Mouse (Mus musculus) c-Kit-positive CD71-negative TER-119-negative erythroid progenitor cells, embryonic 14.5 days (primary cell): ENCODE results near the gene Ninj2.

Experiments used
- DNase-seq: peaks from one replicate; pipeline ENCODE4 v3.0.0-alpha.2; 2013; ENCODE audit warnings: low read depth

Gene Ninj2

DNA sequence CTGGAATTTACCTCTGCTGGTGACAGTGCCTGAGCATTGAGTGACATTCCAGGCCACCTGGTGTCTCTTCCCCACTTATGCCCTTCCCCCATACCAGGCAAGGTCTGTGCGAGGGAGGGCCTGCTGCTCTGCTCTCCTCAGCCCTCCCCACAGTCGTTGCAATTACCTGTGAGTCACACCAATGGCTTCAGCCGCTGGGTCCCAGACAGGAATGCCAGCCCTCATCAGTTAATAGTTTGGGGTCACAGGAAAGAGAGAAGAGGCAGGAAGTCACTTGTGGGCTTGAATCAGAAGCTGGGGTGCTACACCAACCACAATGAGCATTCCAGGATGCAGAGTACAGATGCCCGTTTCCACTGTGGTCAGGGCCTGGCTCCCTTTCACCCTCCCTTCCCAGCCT is 41.6 kb downstream of the Ninj2 start:
- DNase-seq: no peak

DNA sequence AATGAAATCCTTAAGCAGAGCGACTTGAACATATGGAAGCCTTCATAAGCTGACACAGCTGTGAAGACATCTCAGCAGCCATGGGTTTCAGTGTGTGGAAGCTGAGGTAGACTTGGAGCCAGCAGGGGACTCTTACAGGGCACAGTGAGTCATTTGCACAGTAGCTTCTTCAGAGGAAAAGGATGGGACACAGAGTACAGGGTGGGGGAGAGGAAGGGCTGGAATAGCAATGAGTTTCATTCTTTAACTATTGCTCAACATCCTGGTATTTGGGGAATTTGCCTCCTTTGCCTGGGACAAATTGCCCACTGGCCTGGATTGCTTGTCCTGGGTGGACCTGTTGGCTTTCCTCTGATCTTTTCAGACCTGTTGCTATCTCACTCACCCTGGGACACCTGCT is 52.3 kb downstream of the Ninj2 start:
- DNase-seq: no peak

DNA sequence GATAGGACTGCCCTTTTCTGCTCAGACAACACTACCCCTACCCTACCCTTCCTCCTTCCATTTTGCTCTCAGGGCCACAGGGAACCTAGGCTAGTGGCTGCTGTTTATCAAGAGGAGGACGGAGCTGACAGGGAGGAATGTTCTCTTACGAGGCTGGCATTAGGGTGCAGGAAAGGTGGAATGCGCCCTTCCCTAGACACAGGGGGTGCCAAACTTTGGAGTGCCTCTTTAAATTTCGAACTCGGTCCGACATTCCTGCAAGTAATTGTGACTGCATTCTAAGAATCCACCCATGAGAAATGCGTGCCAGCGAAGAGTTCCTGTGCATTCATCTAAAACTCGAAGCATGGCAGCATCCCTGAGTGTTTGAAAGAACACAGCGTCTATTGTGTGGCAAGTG is 53.5 kb downstream of the Ninj2 start:
- no peak for DNase-seq

DNA sequence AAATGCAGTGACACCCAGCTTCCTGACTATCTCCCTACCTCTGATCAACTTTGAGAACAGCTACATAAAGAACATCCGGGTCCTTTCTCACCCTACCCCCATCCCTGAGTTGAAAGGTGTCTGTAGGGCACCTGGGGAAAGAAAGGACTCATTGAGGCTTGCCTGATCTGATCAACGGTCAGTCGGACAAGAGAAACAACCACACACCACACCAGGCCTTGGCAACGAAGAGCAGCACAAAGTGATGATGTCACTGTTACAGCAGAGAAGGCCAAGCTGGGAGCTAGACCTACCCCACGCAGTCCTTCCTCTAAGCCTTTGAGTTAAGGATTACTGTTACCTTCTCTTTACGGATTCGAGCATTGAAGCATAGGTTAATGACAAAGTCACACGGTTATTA is 54.3 kb downstream of the Ninj2 start:
- no peak for DNase-seq

DNA sequence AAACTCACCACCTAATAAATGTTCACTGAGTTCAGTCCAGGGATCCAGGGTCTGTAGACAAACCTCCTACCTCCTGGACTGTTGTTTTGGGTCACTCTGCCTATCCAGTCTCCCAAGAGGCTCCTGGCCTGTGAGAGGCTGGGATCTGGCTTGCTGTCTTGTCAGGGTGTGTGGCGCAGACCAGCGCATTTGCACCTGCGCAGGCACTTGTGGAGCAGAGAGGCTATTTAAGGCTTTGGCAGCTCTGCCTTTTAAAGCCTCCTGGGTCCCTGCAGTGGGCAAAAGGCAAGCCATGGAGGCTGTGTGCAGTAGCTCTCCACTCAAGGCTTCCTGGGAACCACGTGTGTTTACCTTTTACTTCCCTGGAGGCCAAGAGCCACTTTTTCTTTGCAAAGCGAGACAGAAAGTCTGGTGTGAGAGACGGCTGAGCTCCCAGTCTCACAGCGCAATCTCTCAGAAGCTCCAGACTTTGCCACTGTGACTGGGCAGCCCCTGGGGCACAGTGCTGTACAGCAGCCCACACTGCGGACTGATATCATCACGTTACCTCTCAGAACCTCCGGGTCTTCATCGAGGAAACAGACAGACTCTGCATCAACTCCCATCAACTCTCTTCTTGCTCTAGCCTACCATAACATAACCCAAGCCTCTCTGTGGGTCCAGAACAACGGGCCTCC is 55.7 kb downstream of the Ninj2 start:
- DNase-seq: no peak

DNA sequence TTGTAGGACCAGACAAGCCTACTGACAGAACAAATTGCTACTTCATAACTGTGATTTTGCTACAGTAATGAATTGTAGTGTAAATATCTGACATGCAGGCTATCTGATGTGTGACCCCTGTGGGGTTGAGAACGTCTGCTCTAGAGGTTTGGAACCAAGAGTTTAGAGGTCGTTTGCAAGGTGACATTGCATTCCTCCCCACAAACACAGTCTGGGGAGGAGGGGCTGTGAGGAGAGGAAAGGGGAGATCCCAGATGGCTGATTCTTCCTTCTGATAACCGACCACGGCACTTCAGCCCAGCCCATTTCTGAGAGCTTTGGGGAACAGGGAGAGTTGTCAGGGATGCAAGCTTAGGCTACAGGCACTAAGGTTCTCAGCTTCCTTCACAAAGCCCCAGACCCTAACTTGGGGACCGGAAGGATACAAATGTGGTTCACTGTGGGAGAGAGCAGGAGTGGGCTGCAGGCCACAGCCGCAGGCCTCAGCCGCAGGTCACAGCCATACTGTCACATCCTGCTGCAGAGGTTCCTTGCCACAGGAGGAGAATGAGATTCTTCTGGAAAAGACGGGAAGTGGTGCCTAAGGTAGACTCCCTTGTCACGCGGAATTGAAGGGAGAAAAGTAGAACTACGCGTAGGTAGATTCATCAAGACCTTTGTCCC is 56.4 kb downstream of the Ninj2 start:
- no peak for DNase-seq

DNA sequence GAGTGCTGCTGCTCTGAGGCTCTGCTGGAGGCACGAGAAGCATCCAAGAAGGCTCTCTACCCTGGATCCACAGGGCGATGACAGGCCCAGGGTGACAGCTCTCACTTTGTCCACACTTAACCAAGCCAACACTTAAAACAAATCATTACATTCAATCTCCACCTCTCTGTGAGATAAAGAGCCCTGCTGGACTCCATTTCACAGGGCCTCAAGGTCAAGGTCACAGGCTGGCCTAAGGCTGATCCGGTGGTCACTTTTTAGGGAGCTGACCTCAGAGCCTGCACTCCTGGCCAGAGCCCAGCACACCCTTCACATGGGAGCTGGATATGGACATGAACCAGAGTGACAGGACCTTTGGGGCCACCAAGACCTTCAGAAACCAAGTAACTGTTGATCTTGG is 57.1 kb downstream of the Ninj2 start:
- no peak for DNase-seq

DNA sequence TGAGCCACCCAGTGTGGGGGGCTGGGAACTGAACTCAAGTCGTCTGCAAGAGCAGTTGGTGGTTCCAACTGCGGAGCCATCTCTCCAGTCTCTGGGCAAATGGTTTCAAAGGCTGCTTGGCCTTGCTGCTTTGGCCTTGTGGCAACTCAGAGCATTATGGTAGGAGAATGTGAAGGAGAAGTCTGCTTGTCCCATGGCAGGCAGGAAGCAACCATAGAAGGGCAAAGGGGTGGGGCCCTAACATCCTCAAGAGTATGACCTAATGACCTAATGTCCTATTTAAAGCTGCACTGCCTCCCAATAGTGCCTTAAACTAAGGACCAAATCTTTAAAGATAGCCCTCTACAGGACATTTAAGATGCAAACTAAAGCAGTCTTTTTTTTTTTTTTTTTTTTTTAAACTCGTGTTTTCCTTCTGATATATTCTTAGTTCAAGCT is 58.5 kb downstream of the Ninj2 start:
- DNase-seq: no peak

DNA sequence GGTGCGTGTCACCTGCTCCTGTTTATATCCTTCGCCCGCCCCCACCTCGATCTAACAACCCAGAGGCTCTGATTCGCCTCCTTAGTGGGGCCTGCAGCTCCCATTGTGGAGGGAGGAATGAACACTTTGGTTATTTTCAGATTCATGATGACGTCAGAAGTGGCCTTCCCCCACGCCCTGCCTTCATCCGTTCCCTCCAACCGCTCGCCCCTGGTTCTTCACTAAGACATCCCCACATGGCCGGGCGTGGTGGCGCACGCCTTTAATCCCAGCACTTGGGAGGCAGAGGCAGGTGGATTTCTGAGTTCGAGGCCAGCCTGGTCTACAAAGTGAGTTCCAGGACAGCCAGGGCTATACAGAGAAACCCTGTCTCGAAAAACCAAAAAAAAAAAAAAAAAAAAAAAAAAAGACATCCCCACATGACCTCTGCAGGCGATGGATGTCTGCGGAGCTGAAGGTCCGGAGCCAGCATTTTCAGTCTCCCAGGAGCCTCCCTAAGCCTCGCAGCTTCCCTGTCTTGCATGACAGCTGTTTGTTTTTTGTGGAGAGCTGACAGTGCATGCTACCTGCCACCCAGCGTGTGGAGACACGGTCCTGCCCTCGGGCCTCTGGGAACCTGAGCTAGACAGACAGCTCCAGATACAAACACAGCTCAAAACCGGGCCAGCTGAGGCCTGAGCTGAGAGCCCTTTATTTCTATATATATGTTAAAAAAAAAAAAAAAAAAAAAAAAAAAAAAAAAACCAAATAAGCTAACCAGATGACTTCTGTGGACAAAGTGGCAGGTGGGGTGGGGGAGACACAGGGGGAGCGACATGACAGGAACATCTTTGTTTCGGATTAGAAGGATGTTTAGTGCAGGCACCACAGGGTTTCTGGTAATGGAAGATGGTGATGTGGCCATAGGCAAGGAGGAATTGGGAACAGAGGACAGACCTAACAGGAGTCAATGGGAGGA is 59.9 kb downstream of the Ninj2 start:
- DNase-seq: no peak

DNA sequence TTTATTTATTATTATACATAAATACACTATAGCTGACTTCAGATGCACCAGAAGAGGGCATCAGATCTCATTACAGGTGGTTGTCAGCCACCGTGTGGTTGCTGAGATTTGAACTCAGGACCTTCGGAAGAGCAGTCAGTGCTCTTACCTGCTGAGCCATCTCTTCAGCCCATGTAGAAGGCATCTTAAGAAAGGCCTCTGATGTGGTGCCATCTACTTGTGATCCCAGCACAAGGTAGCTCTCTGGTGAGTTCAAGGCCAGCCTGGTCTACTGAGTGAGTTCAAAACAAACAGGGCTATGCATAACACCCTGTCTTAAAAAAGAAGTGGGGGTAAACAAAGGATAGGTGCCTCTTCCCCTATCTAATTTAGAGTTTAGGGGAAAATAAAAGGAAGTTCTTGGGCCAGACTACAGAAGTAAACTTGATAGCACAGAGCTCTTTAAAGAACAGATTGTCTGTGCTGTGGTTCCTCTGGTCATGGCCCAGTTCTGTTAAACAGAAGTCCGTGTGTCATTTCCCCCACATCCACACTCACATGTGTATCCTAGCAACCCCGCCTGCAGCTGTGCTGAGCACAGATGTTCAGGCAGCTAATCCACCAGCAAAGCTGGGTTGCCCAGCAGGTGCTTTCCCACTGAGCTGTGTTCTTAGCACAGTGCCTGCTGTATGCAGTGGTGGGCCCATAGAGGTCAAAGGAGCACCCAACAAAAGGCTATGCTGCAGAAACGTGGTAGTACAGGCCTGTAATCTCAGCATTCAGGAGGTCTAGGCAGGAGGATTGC is 61.6 kb downstream of the Ninj2 start:
- no peak for DNase-seq

DNA sequence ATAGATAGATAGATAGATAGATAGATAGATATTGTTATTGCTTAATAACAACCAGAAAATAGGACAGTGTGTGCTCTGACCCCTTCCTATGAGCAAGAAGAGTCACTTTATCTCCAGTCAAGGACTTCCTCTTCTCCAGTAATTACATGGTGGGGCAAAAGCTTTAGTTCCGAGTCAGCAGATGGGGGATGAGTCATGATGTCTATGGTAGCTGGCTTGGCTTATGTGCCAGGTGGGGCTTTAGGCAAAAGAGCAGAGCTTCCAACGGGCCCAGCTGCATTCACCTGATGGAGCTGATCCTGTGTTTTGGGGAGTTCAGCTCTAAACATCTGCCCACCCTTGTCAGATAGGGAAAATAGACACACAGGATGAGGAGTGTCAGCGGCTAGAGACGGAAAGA is 62.4 kb downstream of the Ninj2 start:
- DNase-seq: no peak

DNA sequence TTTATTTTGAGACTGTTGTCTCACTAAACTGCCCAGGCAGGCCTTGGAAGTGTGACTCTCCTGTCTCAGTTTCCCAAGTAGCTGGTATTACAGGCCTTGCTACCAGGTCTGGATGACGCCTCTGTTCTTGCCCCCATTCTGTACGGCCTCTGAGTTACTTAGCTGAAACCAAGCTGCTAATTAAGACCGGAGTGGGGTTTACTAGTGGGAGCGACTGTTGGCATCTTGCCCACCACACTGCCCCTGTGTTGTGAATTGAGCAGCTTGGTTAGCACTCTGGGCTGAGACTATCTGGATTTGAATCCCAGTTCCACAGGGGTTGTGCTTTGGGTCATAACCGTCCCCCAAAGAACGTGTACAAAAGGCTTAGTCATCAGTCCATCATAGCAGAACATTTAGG is 64.3 kb downstream of the Ninj2 start:
- no peak for DNase-seq

DNA sequence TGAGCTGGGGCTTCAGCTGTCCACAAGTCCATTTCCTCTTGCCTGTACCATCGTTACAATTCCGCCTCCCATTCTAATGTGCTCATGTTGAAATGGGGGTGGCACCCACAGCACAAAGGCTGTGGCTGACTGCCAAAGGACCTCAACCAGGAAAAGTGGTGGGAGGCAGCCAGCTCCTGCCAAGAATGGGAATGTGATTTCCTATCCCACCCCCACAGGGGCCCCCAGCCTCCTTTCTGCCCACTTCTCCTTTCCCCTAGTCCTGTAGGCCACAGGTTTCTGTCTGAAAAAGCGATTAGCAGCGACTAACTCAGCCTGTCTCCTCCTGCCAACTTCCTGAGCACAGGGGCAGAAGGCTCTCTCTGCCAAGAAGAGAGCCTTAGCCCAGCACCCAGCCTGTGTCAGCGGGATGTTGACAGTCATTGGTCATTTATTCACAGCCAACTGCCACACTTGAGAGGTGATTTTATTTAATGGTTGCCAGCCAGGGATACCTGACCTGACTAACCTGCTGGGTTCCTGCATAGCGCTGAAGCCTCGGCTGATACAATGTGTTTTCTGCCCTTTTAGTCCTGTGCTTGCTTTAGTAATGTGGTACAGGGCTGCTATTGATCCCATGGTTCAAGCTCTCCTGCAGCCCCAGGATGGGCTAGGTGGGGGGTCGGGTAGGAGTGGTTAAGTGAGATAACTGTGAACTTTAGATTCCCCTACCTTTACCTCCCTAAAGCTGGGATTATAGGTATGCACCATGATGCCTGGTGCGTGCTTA is 66.2 kb downstream of the Ninj2 start:
- no peak for DNase-seq

DNA sequence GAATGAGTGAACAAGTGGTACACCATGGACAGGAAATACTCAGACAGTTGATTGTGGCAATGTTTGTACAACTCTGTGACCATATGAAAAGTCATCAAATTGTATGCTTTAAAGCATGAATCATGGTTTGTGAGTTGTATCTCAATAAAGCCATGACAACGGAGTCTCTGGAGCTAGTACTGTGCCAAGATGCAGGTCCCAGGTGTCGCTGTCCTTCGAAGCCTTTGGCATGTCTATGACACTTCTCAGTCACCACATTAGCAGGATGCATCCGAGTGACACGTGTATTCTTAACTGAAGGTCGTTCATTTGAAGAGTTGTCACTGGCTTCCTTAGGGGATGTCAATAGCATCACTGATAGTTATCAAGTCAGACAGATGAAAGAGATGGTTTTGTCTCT is 69.8 kb downstream of the Ninj2 start:
- no peak for DNase-seq

DNA sequence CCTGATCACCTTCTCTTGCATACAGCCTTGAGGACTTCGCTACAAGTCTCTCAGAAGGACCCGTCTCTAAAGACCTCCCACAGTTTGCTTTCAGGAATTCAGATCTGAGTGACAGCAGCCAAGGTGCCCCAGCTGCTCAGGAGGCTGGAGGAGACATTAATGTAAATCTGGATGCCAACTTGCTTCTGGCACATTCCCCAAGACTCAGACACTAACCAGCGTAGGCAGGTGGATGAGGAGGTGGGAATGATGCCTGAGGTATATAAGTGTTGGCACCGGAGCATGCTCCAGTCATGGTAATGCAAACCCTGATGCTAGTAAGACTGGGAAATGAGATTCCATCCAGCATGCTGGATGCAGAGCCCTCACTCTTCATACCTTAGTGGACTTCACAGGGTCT is 71.6 kb downstream of the Ninj2 start:
- DNase-seq: no peak

DNA sequence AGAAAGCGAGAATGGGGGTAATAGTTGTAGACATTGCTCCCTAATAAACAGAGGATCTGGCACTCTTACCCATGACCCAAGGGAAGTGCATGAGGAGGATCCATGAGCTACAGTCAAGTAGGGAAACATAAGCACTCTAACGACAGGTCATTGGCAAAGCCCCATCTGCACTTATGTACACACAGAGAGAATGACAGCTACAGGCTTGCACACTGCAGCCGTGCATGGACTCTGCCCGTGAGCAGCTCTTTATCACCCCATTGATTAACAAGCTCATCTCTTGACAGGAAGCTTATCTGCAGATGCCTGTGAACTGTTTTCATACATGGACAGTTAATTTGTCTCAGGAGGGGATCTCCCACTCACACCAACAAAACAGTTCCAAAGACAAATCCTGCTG is 74.4 kb downstream of the Ninj2 start:
- DNase-seq: no peak

DNA sequence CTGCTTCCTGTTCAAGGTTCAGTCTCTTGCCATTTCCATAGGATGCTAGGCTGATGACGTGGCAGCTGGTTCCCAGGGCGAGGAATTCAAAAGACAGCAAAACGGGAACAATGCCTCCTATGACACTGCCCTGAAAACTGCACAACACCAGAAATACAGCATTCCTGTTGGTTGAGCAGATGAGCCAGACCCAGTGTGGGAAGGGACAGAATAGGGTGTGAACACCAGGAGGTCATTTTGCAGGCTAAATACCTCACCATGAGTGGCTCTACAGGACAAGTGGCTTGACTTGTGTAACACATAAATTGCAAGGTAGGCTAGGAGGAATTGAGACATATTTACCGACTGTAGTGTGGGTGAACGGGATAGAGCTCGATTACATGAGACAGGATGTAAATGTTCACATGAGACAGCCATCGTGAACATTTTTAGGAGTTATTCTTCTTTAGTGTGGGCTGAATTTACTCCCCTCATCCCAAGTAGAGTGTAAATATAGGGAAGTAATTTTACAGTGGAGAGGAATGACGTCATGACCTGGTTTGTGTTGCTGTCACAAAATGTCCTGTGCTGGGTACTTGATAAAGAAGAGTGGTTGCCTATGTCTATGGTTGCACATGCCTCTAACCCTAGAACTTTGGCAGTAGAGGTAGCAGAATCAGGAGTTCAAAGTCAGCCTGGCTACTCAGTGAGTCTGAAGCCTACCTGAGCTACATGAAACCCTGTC is 79.3 kb downstream of the Ninj2 start:
- no peak for DNase-seq

DNA sequence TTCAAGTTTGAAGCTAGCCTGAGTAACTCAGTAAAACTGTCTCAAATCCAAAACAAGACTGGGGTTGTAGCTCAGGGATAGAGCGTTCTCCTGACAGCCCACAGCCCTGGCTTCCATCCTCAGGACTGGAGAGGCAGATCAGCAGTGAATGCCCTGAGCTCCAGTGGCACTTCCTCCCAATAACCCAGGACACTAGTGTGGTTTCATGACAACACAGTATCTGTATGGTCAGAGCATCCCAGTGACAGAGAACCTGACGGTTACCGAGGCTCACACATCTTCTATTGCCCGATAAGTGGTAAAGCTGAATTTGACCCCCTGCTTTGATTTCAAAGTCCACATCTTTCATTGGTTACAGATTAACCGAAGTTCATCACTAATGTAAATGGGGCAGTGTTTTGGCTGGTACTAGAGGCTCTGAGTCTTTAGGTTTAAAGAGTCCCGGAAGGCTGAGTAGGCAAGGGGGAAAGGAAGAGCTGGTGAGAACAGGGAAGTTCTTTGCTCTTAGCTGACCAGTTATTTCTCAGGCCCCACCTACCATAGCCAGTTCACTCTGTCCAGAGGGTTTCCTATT is 81.0 kb downstream of the Ninj2 start:
- DNase-seq: no peak

DNA sequence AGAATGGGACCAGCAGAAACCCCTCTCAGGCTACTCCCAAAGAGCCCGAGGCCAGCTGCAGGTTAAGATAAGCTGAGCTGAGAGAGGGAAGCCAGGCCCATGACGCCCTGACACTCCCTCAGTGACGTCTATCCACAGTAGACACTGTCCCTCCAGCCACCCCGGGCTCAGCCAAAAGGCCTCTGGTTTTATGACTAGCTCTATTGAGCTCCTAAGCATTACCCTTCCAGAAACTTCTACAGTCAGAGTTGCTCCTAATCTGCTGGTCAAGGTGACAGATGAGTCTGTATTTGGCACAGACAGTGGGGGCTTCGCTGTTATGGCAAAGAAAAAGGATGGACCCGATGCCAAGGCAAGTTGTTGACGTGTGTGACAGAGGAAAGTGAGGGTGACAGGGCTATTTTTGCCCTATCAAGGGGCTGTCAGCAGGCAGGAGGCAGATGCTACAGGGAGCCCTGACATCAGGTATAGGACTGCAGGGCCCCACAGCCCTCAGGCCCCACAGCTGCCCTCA is 81.5 kb downstream of the Ninj2 start:
- DNase-seq: no peak

DNA sequence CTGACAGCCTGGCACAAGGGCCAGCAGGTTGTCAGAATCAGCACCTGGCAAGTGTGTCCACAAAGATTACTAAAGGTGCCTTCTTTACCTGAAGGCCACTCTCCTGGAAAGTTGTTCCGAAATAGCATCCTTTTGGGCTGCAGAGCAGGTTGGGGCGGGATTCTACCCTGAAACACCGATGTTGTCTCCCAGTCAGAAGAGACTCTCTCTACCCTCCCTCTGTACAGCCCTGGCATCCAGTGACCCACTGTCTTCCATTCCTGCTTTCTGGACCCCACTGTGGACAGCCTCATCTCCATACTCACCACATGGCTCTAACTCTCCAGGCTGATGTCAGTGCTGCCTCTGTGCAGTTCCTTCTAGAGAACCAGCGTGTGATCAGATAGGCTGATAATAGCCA is 82.5 kb downstream of the Ninj2 start:
- no peak for DNase-seq
